Mouse (Mus musculus) hematopoietic stem cell, adult 5-6 weeks (primary cell): ENCODE data around the gene Ppp4r1. TPM values are rescaled to one million over a fixed set of nuclear protein-coding genes. Genes with fewer than 3 reads are reported as not detected.

Experiments used
- ATAC-seq, 2 experiments: fragments of 125-278 bp in 1 of 2; replicated peaks in 1 of 2; 2 replicates each; pipeline ENCODE4 v1.8.0; 2016 to 2017; ENCODE audit warnings: inconsistent platforms in 2 of 2, mild to moderate bottlenecking in 2 of 2, moderate number of reproducible peaks in 2 of 2, low read depth in 1 of 2, moderate TSS enrichment in 1 of 2; ENCODE audit not compliant: low FRiP score in 2 of 2, poor library complexity in 2 of 2, severe bottlenecking in 2 of 2, insufficient read depth in 1 of 2, low TSS enrichment in 1 of 2
- total RNA-seq: library from RNA; stranded (forward); fragments of 172-1452, 232-1000 nt; gene quantifications from 2 replicates; pipeline ENCODE4 v1.2.3, GENCODE M21; 2017

Gene Ppp4r1
- total RNA-seq, 1 experiment from 2014 or later = 51.6 TPM

- ATAC-seq = peak; percentile 18 to 34; a peak in 2 of 4 replicates
Measured at GRCm38 (mm10) chr17:65768486-65768885, 13.9 kb upstream of the Ppp4r1 start.

GRCm38 (mm10) chr17:65770982-65771915, 11.1 kb upstream of the Ppp4r1 start:
- ATAC-seq = peak; percentile 63 to 68

- ATAC-seq = peak; percentile 8 to 23; a peak in 3 of 4 replicates
Measured at GRCm38 (mm10) chr17:65771951-65772934, 10.1 kb upstream of the Ppp4r1 start, which contains the start of gene Rab31. Gene Rab31 (minus strand): TSS chr17:65772752.

GRCm38 (mm10) chr17:65773617-65774016, 8.8 kb upstream of the Ppp4r1 start:
- no peak for ATAC-seq

- no peak for ATAC-seq
Measured at GRCm38 (mm10) chr17:65774439-65774838, 7.9 kb upstream of the Ppp4r1 start.

GRCm38 (mm10) chr17:65776228-65776627, 6.1 kb upstream of the Ppp4r1 start:
- ATAC-seq = no peak

- ATAC-seq = no peak
Measured at GRCm38 (mm10) chr17:65777461-65777860, 4.9 kb upstream of the Ppp4r1 start.

- ATAC-seq = no peak
Measured at GRCm38 (mm10) chr17:65780970-65781369, 1.4 kb upstream of the Ppp4r1 start.

- ATAC-seq = peak; percentile 25 to 27
Measured at GRCm38 (mm10) chr17:65783182-65784161, 1.1 kb downstream of the Ppp4r1 start.

- ATAC-seq = no peak
Measured at GRCm38 (mm10) chr17:65784610-65785140, 2.3 kb downstream of the Ppp4r1 start.

- no peak for ATAC-seq
Measured at GRCm38 (mm10) chr17:65785707-65786106, 3.3 kb downstream of the Ppp4r1 start.

GRCm38 (mm10) chr17:65786225-65786624, 3.9 kb downstream of the Ppp4r1 start:
- ATAC-seq = peak; percentile 51 to 54; a peak in 3 of 4 replicates

GRCm38 (mm10) chr17:65787261-65787660, 4.9 kb downstream of the Ppp4r1 start:
- no peak for ATAC-seq

- no peak for ATAC-seq
Measured at GRCm38 (mm10) chr17:65788542-65789291, 6.3 kb downstream of the Ppp4r1 start.

- no peak for ATAC-seq
Measured at GRCm38 (mm10) chr17:65789576-65789975, 7.2 kb downstream of the Ppp4r1 start.

- ATAC-seq = no peak
Measured at GRCm38 (mm10) chr17:65791161-65791560, 8.8 kb downstream of the Ppp4r1 start.
